26 mouse cellular contexts compared by ENCODE assay signal in genomic region chr2:138236149-138236548, GRCm38 (mm10). TPM values are rescaled to one million over a fixed set of nuclear protein-coding genes. Genes with fewer than 3 reads are reported as not detected.
"Had no signal": no experiment of that assay in that cellular context is flagged by ENCODE, and none has a peak within 500 bp of the region (broad histone marks: within the 10 kb centered on the region; RNA-seq: fewer than 3 reads in every experiment).

No protein-coding gene starts in this region.

- H3K9me3 ChIP-seq: heart, embryonic 13.5 days; heart, embryonic 15.5 days; hindbrain, embryonic 10.5 days; hindbrain, embryonic 12.5 days; intestine, embryonic 15.5 days; limb, embryonic 10.5 days; limb, embryonic 12.5 days had no signal

- H3K36me3 ChIP-seq: heart, embryonic 13.5 days; heart, embryonic 15.5 days; hindbrain, embryonic 10.5 days; hindbrain, embryonic 12.5 days; intestine, embryonic 15.5 days; limb, embryonic 10.5 days; limb, embryonic 12.5 days had no signal

- H3K4me1 ChIP-seq: hindbrain, embryonic 10.5 days; hindbrain, embryonic 12.5 days; intestine, embryonic 15.5 days; limb, embryonic 10.5 days; limb, embryonic 12.5 days had no signal

- ATAC-seq: forebrain, embryonic 16.5 days; hindbrain, embryonic 16.5 days; inflammation-experienced regulatory T-cells, adult 6 months; intestine, embryonic 15.5 days; intestine, postnatal 0 days had no signal

- H3K27ac ChIP-seq: gastrocnemius, adult 2 months; heart, embryonic 13.5 days; heart, embryonic 15.5 days; hindbrain, embryonic 10.5 days; hindbrain, embryonic 12.5 days; hindbrain, embryonic 14.5 days; intestine, embryonic 15.5 days; layer of hippocampus, adult 2 months; left cerebral cortex, adult 2 months; limb, embryonic 10.5 days; limb, embryonic 12.5 days had no signal

- H3K4me2 ChIP-seq: heart, embryonic 11.5 days; heart, embryonic 13.5 days; heart, embryonic 15.5 days; hindbrain, embryonic 12.5 days; hindbrain, embryonic 14.5 days; intestine, embryonic 15.5 days; limb, embryonic 12.5 days had no signal

- H3K27me3 ChIP-seq: heart, embryonic 13.5 days; heart, embryonic 15.5 days; hindbrain, embryonic 12.5 days; intestine, embryonic 15.5 days; limb, embryonic 12.5 days had no signal

- H3K9ac ChIP-seq: heart, embryonic 13.5 days; heart, embryonic 15.5 days; hindbrain, embryonic 12.5 days; hindbrain, embryonic 14.5 days; intestine, embryonic 15.5 days; limb, embryonic 12.5 days had no signal

- DNase-seq: gastrocnemius, adult 2 months; gastrocnemius, postnatal 10 days; gastrocnemius, postnatal 25 days; heart, adult 18-20 months; heart, postnatal 10 days; heart, postnatal 4 days; kidney, adult 18-20 months; kidney, adult 8-10 months; kidney, postnatal 10 days; kidney, postnatal 25 days; kidney, postnatal 4 days had no signal

- H3K4me3 ChIP-seq: gastrocnemius, adult 2 months; heart, embryonic 13.5 days; heart, embryonic 15.5 days; hindbrain, embryonic 10.5 days; hindbrain, embryonic 12.5 days; intestine, embryonic 15.5 days; layer of hippocampus, adult 2 months; left cerebral cortex, adult 2 months; limb, embryonic 10.5 days; limb, embryonic 12.5 days had no signal

RNA-seq across cellular contexts. Expression of gene Btbd3, which starts 20.2 kb away (rescaled TPM):
- polyA plus RNA-seq: inflammation-experienced regulatory T-cells, adult 6 months had no signal
